Mouse (Mus musculus) intestine, embryonic 16.5 days (tissue): ENCODE measurements around the gene 4930467E23Rik. TPM values are rescaled to one million over a fixed set of nuclear protein-coding genes. Genes with fewer than 3 reads are reported as not detected.
A peak's percentile ranks its signal among the peaks of the same experiment; 100 is the strongest.
"Not testable (repeated sequence)": the region's sequence is repeated elsewhere in the genome, so short reads cannot be mapped to it uniquely, and the experiment has no call there.

Experiments used
- ATAC-seq: fragments of 200-750 bp; cut with Nextera tagmentation; 2 replicates; pipeline ENCODE4 v1.8.0; 2017; ENCODE audit warnings: moderate TSS enrichment, moderate library complexity
- H3K27ac ChIP-seq: fragments of 300-500 bp; sonication (generic); 2 replicates; pipeline ENCODE4 v1.5.1; 2014; ENCODE audit warnings: mild to moderate bottlenecking, low read length
- H3K27me3 ChIP-seq: fragments of 300-500 bp; sonication (generic); replicated peaks from 2 replicates; pipeline ENCODE4 v1.6.1; 2014; ENCODE audit warnings: low read length, control low read depth, mixed read lengths; ENCODE audit not compliant: control insufficient read depth, insufficient read depth
- H3K36me3 ChIP-seq: fragments of 300-500 bp; sonication (generic); 2 replicates; pipeline ENCODE4 v1.6.1; 2014; ENCODE audit warnings: low read length, control low read depth; ENCODE audit not compliant: control insufficient read depth, insufficient read depth
- H3K4me1 ChIP-seq: fragments of 300-500 bp; sonication (generic); 2 replicates; pipeline ENCODE4 v1.6.1; 2014; ENCODE audit warnings: low read length, control low read depth, mixed read lengths; ENCODE audit not compliant: control insufficient read depth, insufficient read depth
- H3K4me2 ChIP-seq: fragments of 300-500 bp; sonication (generic); 2 replicates; pipeline ENCODE4 v1.6.1; 2014; ENCODE audit warnings: low read depth, low read length, control low read depth
- H3K4me3 ChIP-seq: fragments of 300-500 bp; sonication (generic); 2 replicates; pipeline ENCODE4 v1.5.1; 2014; ENCODE audit warnings: mild to moderate bottlenecking, low read length
- H3K9ac ChIP-seq: fragments of 300-500 bp; sonication (generic); 2 replicates; pipeline ENCODE4 v1.6.1; 2014; ENCODE audit warnings: low read depth, low read length
- H3K9me3 ChIP-seq: fragments of 300-500 bp; sonication (generic); 2 replicates; pipeline ENCODE4 v1.6.1; 2016; ENCODE audit warnings: low read length, control low read depth; ENCODE audit not compliant: control insufficient read depth
- WGBS: fragments of 180-500 bp; shearing (Covaris S2); extraction: QIAGEN DNeasy Blood & Tissue Kit; methylation state at CpG from one replicate; pipeline ENCODE4 v1.1.7; 2014; 5-methylcytosine and 5-hydroxymethylcytosine counted together
- polyA plus RNA-seq: library from polyadenylated mRNA; unstranded; fragments of >200 nt; fragmentation: Nextera tagmentation; extraction: Ambion mirVana; gene quantifications from 2 replicates; pipeline ENCODE4 v1.2.1, GENCODE M21; 2015

4930467E23Rik gene
- polyA plus RNA-seq, 1 experiment from 2014 or later: 0.11 TPM

- H3K36me3 ChIP-seq, H3K9me3 ChIP-seq, H3K27me3 ChIP-seq, H3K4me1 ChIP-seq: not testable (repeated sequence)
- H3K4me3 ChIP-seq: peak overlapping the region; percentile 63
- peak; percentile 100 for ATAC-seq
- 14% methylated on average over 66 of the region's 71 CpGs for WGBS
- H3K27ac ChIP-seq: peak overlapping the region; percentile 73
- H3K9ac ChIP-seq: peak overlapping the region; percentile 81
- H3K4me2 ChIP-seq: peak overlapping the region; percentile 42
Measured at GRCm38 (mm10) chr8:19784554-19785364, 55.4 kb downstream of the 4930467E23Rik start.

- not testable (repeated sequence) for H3K9ac ChIP-seq, H3K4me3 ChIP-seq, H3K27me3 ChIP-seq, H3K4me1 ChIP-seq, H3K9me3 ChIP-seq, H3K4me2 ChIP-seq, H3K36me3 ChIP-seq, H3K27ac ChIP-seq, ATAC-seq
- WGBS: 79% methylated on average over 7 of the region's 7 CpGs
Measured at GRCm38 (mm10) chr8:19792696-19793095, 63.3 kb downstream of the 4930467E23Rik start.

Other genes with a start within 250 kb of the 4930467E23Rik start
- not detected in 2 replicates for gene Defb7, start 234.5 kb upstream of the 4930467E23Rik start, polyA plus RNA-seq
- not detected in 2 replicates for gene Gm31371, start 173.8 kb downstream of the 4930467E23Rik start, polyA plus RNA-seq